Mouse (Mus musculus) small intestine, adult 2 months (tissue): ENCODE data around the gene Platr17. TPM values are rescaled to one million over a fixed set of nuclear protein-coding genes. Genes with fewer than 3 reads are reported as not detected.

Experiments
- H3K27ac ChIP-seq: fragments of 200-500 bp; 2 replicates; pipeline ENCODE4 v1.5.1; 2012; ENCODE audit warnings: low read depth, low read length, control low read depth, inconsistent platforms; ENCODE audit not compliant: insufficient read depth
- H3K27me3 ChIP-seq: fragments of 200-500 bp; 2 replicates; pipeline ENCODE4 v1.6.1; 2012; ENCODE audit warnings: mild to moderate bottlenecking, moderate library complexity, low read length, inconsistent platforms; ENCODE audit not compliant: control insufficient read depth, insufficient read depth
- H3K36me3 ChIP-seq: fragments of 200-500 bp; 2 replicates; pipeline ENCODE4 v1.6.1; 2012; ENCODE audit warnings: mild to moderate bottlenecking, low read length, control low read depth, inconsistent platforms; ENCODE audit not compliant: control insufficient read depth, insufficient read depth
- H3K4me1 ChIP-seq: fragments of 200-500 bp; 2 replicates; pipeline ENCODE4 v1.6.1; 2012; ENCODE audit warnings: low read length, inconsistent platforms, mixed read lengths; ENCODE audit not compliant: control insufficient read depth, insufficient read depth, insufficient read length
- H3K4me3 ChIP-seq: fragments of 200-500 bp; 2 replicates; pipeline ENCODE4 v1.5.1; 2012; ENCODE audit warnings: low read depth, mild to moderate bottlenecking, control low read depth, inconsistent platforms, low read length, moderate library complexity
- CTCF ChIP-seq: fragments of 200-500 bp; IDR thresholded peaks from 2 replicates; pipeline ENCODE4 v1.5.1; 2012; ENCODE audit warnings: low read depth, mild to moderate bottlenecking, control low read depth, inconsistent platforms, low read length, moderate library complexity, mixed read lengths; ENCODE audit not compliant: insufficient replicate concordance, insufficient read length; ENCODE audit errors: extremely low read depth
- POLR2A ChIP-seq: fragments of 200-500 bp; IDR thresholded peaks from 2 replicates; pipeline ENCODE4 v1.6.1; 2012; ENCODE audit warnings: low read depth, mild to moderate bottlenecking, control low read depth, inconsistent platforms, low read length, moderate library complexity
- WGBS: fragments of 180-500 bp; shearing (Covaris S2); methylation state at CpG from one replicate; pipeline ENCODE4 v1.1.7; 2018; 5-methylcytosine and 5-hydroxymethylcytosine counted together
- polyA plus RNA-seq: library from polyadenylated mRNA; depleted of rRNA; stranded (reverse); fragments of >200 nt; gene quantifications from 2 replicates; pipeline ENCODE4 v1.2.3, GENCODE M21; 2012; rRNA removed

Gene Platr17
- polyA plus RNA-seq, 1 experiment: not detected

GRCm38 (mm10) chr17:33955555-33956214 is 50.8 kb downstream of the Platr17 start, which contains the start of the genes Vps52 and Rps18:
Gene Vps52, plus strand, starts transcription at chr17:33955812.
Gene Rps18, minus strand, starts transcription at chr17:33956001.
- TF ChIP-seq CTCF (0 out of 2 replicates have a peak, but pooled peaks have one; percentile 3), POLR2A (peak; percentile 93)
- H3K4me3 ChIP-seq: peak within 1 kb of the TSS; percentile 83
- peak within 1 kb of the TSS; percentile 79 for H3K27ac ChIP-seq
- H3K27me3 ChIP-seq: no peaks in the 10 kb centered on the region
- peaks cover 34% of the 10 kb centered on the region for H3K36me3 ChIP-seq
- under 1% methylated on average over 50 of the region's 50 CpGs for WGBS
- H3K4me1 ChIP-seq: peaks cover 16% of the 10 kb centered on the region

Other genes starting within 250 kb of the Platr17 start
- gene Hnrnpm, start 218.3 kb upstream of the Platr17 start, polyA plus RNA-seq: 54.5 and 91.7 TPM in 2 replicates
- gene March2, start 186.5 kb upstream of the Platr17 start, polyA plus RNA-seq: 43.7 and 60.9 TPM in 2 replicates
- 171 and 431 TPM in 2 replicates for gene Rab11b, start 144.6 kb upstream of the Platr17 start, polyA plus RNA-seq
- 14.7 and 57.3 TPM in 2 replicates for gene Angptl4, start 123.3 kb upstream of the Platr17 start, polyA plus RNA-seq
- 20.6 and 21.1 TPM in 2 replicates for gene Kank3, start 94.6 kb upstream of the Platr17 start, polyA plus RNA-seq
- gene Rps28, start 80.6 kb upstream of the Platr17 start, polyA plus RNA-seq: 296 and 444 TPM in 2 replicates
- 337 and 417 TPM in 2 replicates for gene Ndufa7, start 80.6 kb upstream of the Platr17 start, polyA plus RNA-seq
- gene Cd320, start 62.0 kb upstream of the Platr17 start, polyA plus RNA-seq: 14.9 and 22.1 TPM in 2 replicates
- gene Gm7029, start 31.3 kb upstream of the Platr17 start, polyA plus RNA-seq: not detected in 2 replicates
- 3.9 and 7.5 TPM in 2 replicates for gene Kifc1, start 14.5 kb upstream of the Platr17 start, polyA plus RNA-seq
- 20.7 and 48.6 TPM in 2 replicates for gene Daxx, start 4.3 kb downstream of the Platr17 start, polyA plus RNA-seq
- gene Tapbp, start 10.8 kb downstream of the Platr17 start, polyA plus RNA-seq: 151 and 367 TPM in 2 replicates
- gene Zbtb22, start 10.8 kb downstream of the Platr17 start, polyA plus RNA-seq: 64.1 and 134 TPM in 2 replicates
- 45.3 and 60.7 TPM in 2 replicates for gene Rgl2, start 24.4 kb downstream of the Platr17 start, polyA plus RNA-seq
- 9.3 and 19.4 TPM in 2 replicates for gene Pfdn6, start 35.2 kb downstream of the Platr17 start, polyA plus RNA-seq
- 10.0 and 12.4 TPM in 2 replicates for gene Wdr46, start 35.5 kb downstream of the Platr17 start, polyA plus RNA-seq
- 14.8 and 24.6 TPM in 2 replicates for gene B3galt4, start 46.4 kb downstream of the Platr17 start, polyA plus RNA-seq
- 28.4 and 52.3 TPM in 2 replicates for gene Vps52, start 50.7 kb downstream of the Platr17 start, polyA plus RNA-seq
- gene Rps18, start 50.9 kb downstream of the Platr17 start, polyA plus RNA-seq: 509 and 766 TPM in 2 replicates
- gene H2-K1, start 95.2 kb downstream of the Platr17 start, polyA plus RNA-seq: 2,533 and 6,705 TPM in 2 replicates
- 15.5 and 29.9 TPM in 2 replicates for gene Ring1, start 119.5 kb downstream of the Platr17 start, polyA plus RNA-seq
- gene H2-Ke6, start 122.9 kb downstream of the Platr17 start, polyA plus RNA-seq: 52.4 and 75.8 TPM in 2 replicates
- gene Slc39a7, start 126.5 kb downstream of the Platr17 start, polyA plus RNA-seq: 81.5 and 119 TPM in 2 replicates
- gene Rxrb, start 126.7 kb downstream of the Platr17 start, polyA plus RNA-seq: 26.3 and 64.2 TPM in 2 replicates
- gene Col11a2, start 134.3 kb downstream of the Platr17 start, polyA plus RNA-seq: 0.90 and 2.4 TPM in 2 replicates
- gene H2-Oa, start 187.2 kb downstream of the Platr17 start, polyA plus RNA-seq: 7.2 and 16.6 TPM in 2 replicates
- gene H2-DMa, start 214.4 kb downstream of the Platr17 start, polyA plus RNA-seq: 35.4 and 169 TPM in 2 replicates
- gene Brd2, start 217.5 kb downstream of the Platr17 start, polyA plus RNA-seq: 41.2 and 73.1 TPM in 2 replicates
- gene H2-DMb2, start 238.2 kb downstream of the Platr17 start, polyA plus RNA-seq: 12.7 and 25.4 TPM in 2 replicates
- 39.0 and 281 TPM in 2 replicates for gene H2-DMb1, start 247.9 kb downstream of the Platr17 start, polyA plus RNA-seq